Mouse (Mus musculus): ENCODE data around the gene Dpm2.

DNA sequence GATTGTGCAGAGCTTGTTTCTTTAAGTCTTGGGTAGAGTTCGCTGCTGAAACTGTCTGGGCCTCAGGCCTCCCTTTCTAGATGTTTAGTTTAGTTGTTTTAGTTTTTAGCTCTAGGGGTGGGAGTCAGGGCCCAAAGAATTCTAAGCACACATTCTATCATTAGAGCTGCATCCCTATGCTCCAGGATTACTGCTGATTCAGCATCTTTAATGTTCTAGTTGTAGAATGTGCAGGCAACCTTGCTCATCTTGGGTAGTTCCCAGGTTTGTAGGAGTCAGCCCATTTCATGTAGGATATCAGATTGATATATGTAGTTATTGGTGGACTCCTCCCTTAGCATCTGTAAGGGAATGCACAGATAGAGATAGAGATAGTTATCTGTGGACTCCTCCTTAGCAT lies 46.5 kb downstream of the Dpm2 start:
- TF ChIP-seq CTCF (conservative IDR thresholded peaks at IDR 0.05; ENCODE audit: low read length) (no peak), NANOG (IDR thresholded peaks at IDR 0.05; ENCODE audit: borderline replicate concordance, low read length) (no peak)

Data from E14TG2a.4 (cell line).